Mouse (Mus musculus): ENCODE results near the gene Sec61a1. TPM values are rescaled to one million over a fixed set of nuclear protein-coding genes. Genes with fewer than 3 reads are reported as not detected.
A peak's percentile ranks its signal among the peaks of the same experiment; 100 is the strongest.

The Sec61a1 gene
- total RNA-seq (2012; rRNA removed) (249 and 277 TPM in 2 replicates), polyA plus RNA-seq (2012; ENCODE audit: insufficient read depth in 1 of 2, insufficient read length in 2 of 2, low read depth in 1 of 2, low replicate concordance in 2 of 2, missing spikeins in 1 of 2) (100 to 1,000 TPM; 111 to 161 TPM)

DNA sequence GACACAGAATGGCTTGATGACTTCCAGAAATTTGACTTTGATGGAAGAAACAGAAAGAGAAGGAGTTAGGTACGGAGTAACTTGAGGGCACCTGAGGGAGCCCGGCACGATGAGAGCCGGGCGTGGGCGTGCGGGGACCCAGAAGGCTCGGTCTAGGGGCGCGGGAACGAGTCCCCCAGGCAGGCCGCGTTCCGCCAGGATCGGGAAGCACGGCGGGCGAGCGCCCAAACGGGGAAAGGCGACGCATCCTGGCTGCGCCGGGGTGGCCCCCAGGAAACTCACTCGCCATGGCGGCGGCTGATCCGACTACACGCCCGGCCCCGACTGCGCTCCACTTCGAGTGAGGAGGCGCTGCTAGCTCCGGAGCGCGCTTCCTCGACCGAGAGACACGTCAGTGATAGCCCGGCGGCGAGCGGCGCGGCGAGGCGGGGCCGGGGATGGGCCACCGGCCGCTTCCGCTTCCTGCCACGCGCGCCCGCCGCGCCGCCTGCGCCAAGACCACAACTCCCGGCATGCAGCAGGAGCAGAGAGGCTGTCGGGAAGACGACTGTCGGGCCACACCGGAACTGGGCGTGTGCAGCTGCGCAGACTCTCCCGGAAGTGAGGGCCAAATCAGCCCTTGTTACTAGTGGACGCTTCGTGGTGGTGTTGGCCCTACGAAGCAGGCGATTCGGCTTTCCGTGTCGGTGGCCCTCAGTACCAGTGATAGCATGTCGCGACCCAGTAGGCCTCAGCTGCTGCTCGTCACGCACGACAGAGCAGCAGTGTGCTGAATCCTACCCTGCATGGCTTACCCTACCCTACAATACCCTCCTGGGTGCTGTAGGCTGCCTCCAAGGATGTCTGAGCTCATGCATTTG lies at the start of gene Sec61a1:
Gene Sec61a1, minus strand, starts transcription at position 502 of the 860 bp plus-strand sequence.
- Histone ChIP-seq H3K4me1 (ENCODE audit: control insufficient read depth in 1 of 2, insufficient read depth in 2 of 2, low read length in 2 of 2) (peaks cover 3 to 19% of the 10 kb centered on the region in 2 experiments), H3K27ac (ENCODE audit: control insufficient read depth, low read depth, low read length) (peak within 1 kb of the TSS; percentile 69)

DNA sequence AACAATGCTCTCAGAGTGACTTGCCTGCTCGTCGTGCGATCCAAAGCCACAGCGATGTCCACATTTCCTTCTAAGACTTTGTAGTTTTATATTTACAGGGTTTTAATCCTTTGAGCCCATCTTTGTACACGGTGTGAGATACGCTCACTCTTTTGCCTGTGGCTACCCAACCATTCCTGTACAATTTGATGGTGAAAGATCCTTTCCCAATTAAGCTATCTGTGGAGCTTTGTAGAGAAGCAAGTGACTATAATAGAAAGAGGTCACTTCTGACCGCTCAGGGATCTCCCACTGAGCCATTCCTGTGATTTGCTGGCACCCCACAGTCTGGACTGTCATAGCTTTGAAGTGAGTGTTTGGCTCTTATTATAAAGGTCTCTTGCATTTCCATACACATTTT lies 48.0 kb upstream of the Sec61a1 start:
- Histone ChIP-seq H3K9ac (ENCODE audit: control insufficient read depth, low read depth, low read length, poor library complexity, severe bottlenecking) (no peak overlapping the region), H3K4me1 (ENCODE audit: control insufficient read depth in 1 of 2, insufficient read depth in 2 of 2, low read length in 2 of 2) (no peaks in the 10 kb centered on the region), H3K27ac (ENCODE audit: control insufficient read depth, low read depth, low read length) (no peak overlapping the region), H3K79me2 (ENCODE audit: control insufficient read depth, insufficient read depth, low read length, poor library complexity) (no peaks in the 10 kb centered on the region), H3K36me3 (ENCODE audit: control insufficient read depth in 1 of 2, insufficient read depth in 2 of 2, low read length in 2 of 2) (no peaks in the 10 kb centered on the region), H3K4me3 (ENCODE audit: control insufficient read depth in 1 of 2, insufficient read depth in 1 of 2, low read depth in 2 of 2, low read length in 2 of 2) (no peak overlapping the region), H3K9me3 (replicated peaks; ENCODE audit: insufficient read depth, low read length) (no peaks in the 10 kb centered on the region), H3K27me3 (ENCODE audit: control insufficient read depth in 1 of 2, insufficient read depth in 2 of 2, low read length in 2 of 2) (peaks cover 16 to 31% of the 10 kb centered on the region in 2 experiments)
- DNase-seq (ENCODE audit: low read depth, low spot score) = no peak
- no peak for TF ChIP-seq JUND (IDR thresholded peaks at IDR 0.05; ENCODE audit: low read depth, low read length)
- no peak for TF ChIP-seq ZNF384 (IDR thresholded peaks at IDR 0.05; ENCODE audit: low read depth, low read length)
- TF ChIP-seq POLR2A (IDR thresholded peaks at IDR 0.05; ENCODE audit: control insufficient read depth in 1 of 2, insufficient read depth in 1 of 2, low read depth in 1 of 2, low read length in 2 of 2, poor library complexity in 1 of 2) = no peak
- no peak for TF ChIP-seq USF1 (IDR thresholded peaks at IDR 0.05; ENCODE audit: low read depth, low read length)

More for the DNA sequence above, at the start of gene Sec61a1:
- DNase-seq (ENCODE audit: low read depth, low spot score) = peak; percentile 96
- Histone ChIP-seq H3K27me3 (ENCODE audit: control insufficient read depth in 1 of 2, insufficient read depth in 2 of 2, low read length in 2 of 2) (no peaks in the 10 kb centered on the region), H3K36me3 (ENCODE audit: control insufficient read depth in 1 of 2, insufficient read depth in 2 of 2, low read length in 2 of 2) (peaks cover 6 to 17% of the 10 kb centered on the region in 2 experiments), H3K9ac (ENCODE audit: control insufficient read depth, low read depth, low read length, poor library complexity, severe bottlenecking) (peak within 1 kb of the TSS; percentile 92), H3K79me2 (ENCODE audit: control insufficient read depth, insufficient read depth, low read length, poor library complexity) (peaks cover 42% of the 10 kb centered on the region), H3K4me3 (ENCODE audit: control insufficient read depth in 1 of 2, insufficient read depth in 1 of 2, low read depth in 2 of 2, low read length in 2 of 2) (peak within 1 kb of the TSS; percentile 91 to 99), H3K9me3 (replicated peaks; ENCODE audit: insufficient read depth, low read length) (no peaks in the 10 kb centered on the region)
- TF ChIP-seq ZKSCAN1 (IDR thresholded peaks at IDR 0.05; ENCODE audit: low read depth, low read length) (no peak), POLR2A (IDR thresholded peaks at IDR 0.05; ENCODE audit: control insufficient read depth in 1 of 2, insufficient read depth in 1 of 2, low read depth in 1 of 2, low read length in 2 of 2, poor library complexity in 1 of 2) (peak; percentile 83 to 98), NELFE (IDR thresholded peaks at IDR 0.05; ENCODE audit: low read depth, low read length) (peak; percentile 97), USF1 (IDR thresholded peaks at IDR 0.05; ENCODE audit: low read depth, low read length) (peak; percentile 64; the same call in 1 of the 2 replicates), CTCF (IDR thresholded peaks at IDR 0.05 in 2 of 3, conservative IDR thresholded peaks at IDR 0.05 in 1 of 3; ENCODE audit: control insufficient read depth in 1 of 3, insufficient read depth in 1 of 3, low read depth in 2 of 3, low read length in 3 of 3, poor library complexity in 1 of 3, severe bottlenecking in 1 of 3) (0 out of 6 replicates have a peak, but pooled peaks of 1 of the 3 experiments have one; percentile 1), POLR2AphosphoS2 (IDR thresholded peaks at IDR 0.05; ENCODE audit: low read length) (peak; percentile 97), NRF1 (IDR thresholded peaks at IDR 0.05; ENCODE audit: insufficient read depth, low read depth, low read length, poor library complexity, severe bottlenecking) (peak; percentile 82), GATA1 (IDR thresholded peaks at IDR 0.05; ENCODE audit: low read depth, low read length) (no peak), ZMIZ1 (IDR thresholded peaks at IDR 0.05; ENCODE audit: low read depth, low read length) (peak; percentile 94), USF2 (IDR thresholded peaks at IDR 0.05; ENCODE audit: borderline replicate concordance in 1 of 2, insufficient read depth in 1 of 2, low read depth in 1 of 2, low read length in 2 of 2) (no peak), KAT2A (conservative IDR thresholded peaks at IDR 0.05; ENCODE audit: low read depth, low read length) (peak; percentile 96), GABPA (IDR thresholded peaks at IDR 0.05; ENCODE audit: low read depth, low read length) (no peak), MXI1 (IDR thresholded peaks at IDR 0.05; ENCODE audit: low read depth, low read length) (peak; percentile 82), MEF2A (IDR thresholded peaks at IDR 0.05; ENCODE audit: extremely low read depth, insufficient replicate concordance, low read depth, low read length, poor library complexity, severe bottlenecking) (no peak), UBTF (IDR thresholded peaks at IDR 0.05; ENCODE audit: borderline replicate concordance, insufficient read depth, low read depth, low read length) (0 out of 2 replicates have a peak, but pooled peaks have one; percentile 36), ETS1 (IDR thresholded peaks at IDR 0.05; ENCODE audit: low read depth, low read length) (no peak; the same call in 1 of the 2 replicates), RAD21 (IDR thresholded peaks at IDR 0.05; ENCODE audit: low read depth, low read length) (no peak), MYC (IDR thresholded peaks at IDR 0.05; ENCODE audit: low read depth, low read length) (peak; percentile 83), SMC3 (IDR thresholded peaks at IDR 0.05; ENCODE audit: low read depth, low read length) (no peak), MYB (IDR thresholded peaks at IDR 0.05; ENCODE audit: low read depth, low read length) (no peak), TBP (IDR thresholded peaks at IDR 0.05; ENCODE audit: low read depth, low read length) (peak; percentile 90), MAX (IDR thresholded peaks at IDR 0.05; ENCODE audit: low read length) (peak; percentile 85), CHD2 (IDR thresholded peaks at IDR 0.05; ENCODE audit: low read length) (no peak), EP300 (IDR thresholded peaks at IDR 0.05; ENCODE audit: low read depth in 1 of 2, low read length in 2 of 2) (no peak), TCF12 (IDR thresholded peaks at IDR 0.05; ENCODE audit: low read depth, low read length) (peak; percentile 70), ELF1 (IDR thresholded peaks at IDR 0.05; ENCODE audit: low read depth, low read length) (peak; percentile 99), SIN3A (IDR thresholded peaks at IDR 0.05; ENCODE audit: low read length) (peak; percentile 94), HCFC1 (IDR thresholded peaks at IDR 0.05; ENCODE audit: low read depth, low read length) (peak; percentile 96), POLR2AphosphoS5 (IDR thresholded peaks at IDR 0.05; ENCODE audit: borderline replicate concordance, low read depth, low read length) (peak; percentile 72; the same call in 1 of the 2 replicates), E2F4 (IDR thresholded peaks at IDR 0.05; ENCODE audit: borderline replicate concordance, low read depth, low read length) (no peak)
